Mouse (Mus musculus) left cerebral cortex, postnatal 4 days (tissue): ENCODE results near the gene Jsrp1. TPM values are rescaled to one million over a fixed set of nuclear protein-coding genes. Genes with fewer than 3 reads are reported as not detected.

ENCODE experiments used
- DNase-seq: peaks from one replicate; pipeline ENCODE4 v3.0.0-alpha.2; 2022
- intact Hi-C: fragments of 180-260 bp; cut with DNase I; formaldehyde crosslinking; loops from one replicate; pipeline ENCODE4 v1.15.1; 2025
- microRNA-seq: library from miRNA; unstranded; fragments of <30 nt; microRNA quantifications from one replicate; pipeline ENCODE4 v1.2.0, GENCODE M21; 2022
- total RNA-seq, 2 experiments: library from RNA; stranded (reverse); gene quantifications; 2 replicates each; pipeline ENCODE4 v1.2.3; 2021

Jsrp1 gene
- total RNA-seq, 2 experiments from 2014 or later = 0.54 to 0.64 TPM

- no peak for DNase-seq
- intact Hi-C loops = no loop called here
These were observed 49.8 kb downstream of the Jsrp1 start for GRCm38 (mm10) chr10:80763502-80763901.

GRCm38 (mm10) chr10:80761821-80762220 is 51.5 kb downstream of the Jsrp1 start:
- no peak for DNase-seq

GRCm38 (mm10) chr10:80760596-80761524 is 52.4 kb downstream of the Jsrp1 start:
- intact Hi-C loops = no loop called here
- no peak for DNase-seq

More at GRCm38 (mm10) chr10:80761821-80762220, 51.5 kb downstream of the Jsrp1 start:
- intact Hi-C loops = no loop called here

- DNase-seq = no peak
- intact Hi-C loops = no loop called here
These were observed 54.6 kb downstream of the Jsrp1 start for GRCm38 (mm10) chr10:80758651-80759050.

Small RNA genes within 50 kb of the gene (microRNA-seq; reads per million reads assigned to microRNA genes)
- 11.1 reads per million, percentile 27 among the genes with 10 or more reads in this experiment for gene Mir1982

Other genes with a start within 250 kb of the Jsrp1 start
- gene Klf16, start 236.2 kb downstream of the Jsrp1 start, total RNA-seq = 10 to 100 TPM; 34.1 to 35.5 TPM
- gene Abhd17a, start 223.2 kb downstream of the Jsrp1 start, total RNA-seq = 100 to 1,000 TPM; 131 to 133 TPM
- 10 to 100 TPM; 30.9 to 34.5 TPM for gene Scamp4, start 210.6 kb downstream of the Jsrp1 start, total RNA-seq
- gene Adat3, start 210.6 kb downstream of the Jsrp1 start, total RNA-seq = 1 to 10 TPM; 2.9 to 3.6 TPM
- 1 to 10 TPM; 3.7 to 4.8 TPM for gene Gm49322, start 207.5 kb downstream of the Jsrp1 start, total RNA-seq
- gene Csnk1g2, start 190.7 kb downstream of the Jsrp1 start, total RNA-seq = 100 to 1,000 TPM; 130 to 138 TPM
- gene Btbd2, start 156.4 kb downstream of the Jsrp1 start, total RNA-seq = 10 to 100 TPM; 80.9 to 83.2 TPM
- gene Mknk2, start 135.4 kb downstream of the Jsrp1 start, total RNA-seq = 10 to 100 TPM; 61.6 to 67.1 TPM
- 10 to 100 TPM; 52.0 to 52.1 TPM for gene Mob3a, start 111.5 kb downstream of the Jsrp1 start, total RNA-seq
- gene Izumo4, start 111.3 kb downstream of the Jsrp1 start, total RNA-seq = 10 to 100 TPM; 46.3 to 53.6 TPM
- 100 to 1,000 TPM; 142 to 145 TPM for gene Ap3d1, start 71.2 kb downstream of the Jsrp1 start, total RNA-seq
- gene Dot1l, start 58.3 kb downstream of the Jsrp1 start, total RNA-seq = 10 to 100 TPM; 62.1 TPM
- 10 to 100 TPM; 58.0 to 58.2 TPM for gene Sf3a2, start 15.3 kb downstream of the Jsrp1 start, total RNA-seq
- gene Plekhj1, start 14.9 kb downstream of the Jsrp1 start, total RNA-seq = 10 to 100 TPM; 73.2 to 86.2 TPM
- 1 to 10 TPM; 1.9 to 2.2 TPM for gene Amh, start 8.3 kb downstream of the Jsrp1 start, total RNA-seq
- 100 to 1,000 TPM; 393 to 396 TPM for gene Oaz1, start 13.2 kb upstream of the Jsrp1 start, total RNA-seq
- 10 to 100 TPM; 21.4 to 24.6 TPM for gene Lingo3, start 30.5 kb upstream of the Jsrp1 start, total RNA-seq
- gene Lsm7, start 41.7 kb upstream of the Jsrp1 start, total RNA-seq = 10 to 100 TPM; 62.0 to 67.4 TPM
- 10 to 100 TPM; 77.4 to 86.2 TPM for gene Sppl2b, start 41.8 kb upstream of the Jsrp1 start, total RNA-seq
- gene Tmprss9, start 58.4 kb upstream of the Jsrp1 start, total RNA-seq = under 1 TPM; 0.12 to 0.42 TPM
- 100 to 1,000 TPM; 147 TPM for gene Timm13, start 87.5 kb upstream of the Jsrp1 start, total RNA-seq
- gene Lmnb2, start 104.7 kb upstream of the Jsrp1 start, total RNA-seq = 10 to 100 TPM; 28.5 to 35.7 TPM
- gene Gadd45b, start 116.6 kb upstream of the Jsrp1 start, total RNA-seq = 1 to 10 TPM; 5.3 to 6.2 TPM
- gene Gng7, start 201.4 kb upstream of the Jsrp1 start, total RNA-seq = 100 to 1,000 TPM in 1 of 2 experiments, 10 to 100 TPM in 1; 96.7 to 106 TPM
- 100 to 1,000 TPM; 104 to 111 TPM for gene Diras1, start 212.2 kb upstream of the Jsrp1 start, total RNA-seq
- 10 to 100 TPM; 57.8 to 59.8 TPM for gene Slc39a3, start 223.9 kb upstream of the Jsrp1 start, total RNA-seq
- 100 to 1,000 TPM; 193 to 199 TPM for gene Sgta, start 246.7 kb upstream of the Jsrp1 start, total RNA-seq